Mouse (Mus musculus) brain, embryonic 14.5 days (tissue): ENCODE data around the gene Cnbp.

Source experiments
- CTCF ChIP-seq: fragments of 200-500 bp; IDR thresholded peaks from 2 replicates; pipeline ENCODE4 v1.5.1; 2012; ENCODE audit warnings: inconsistent platforms, mild to moderate bottlenecking, moderate library complexity, borderline replicate concordance; ENCODE audit not compliant: insufficient read depth, insufficient read length; ENCODE audit errors: extremely low read depth
- POLR2A ChIP-seq: fragments of 200-500 bp; IDR thresholded peaks from 2 replicates; pipeline ENCODE4 v1.6.1; 2012; ENCODE audit warnings: mild to moderate bottlenecking, inconsistent platforms, borderline replicate concordance; ENCODE audit not compliant: poor library complexity, insufficient read depth, insufficient read length, severe bottlenecking; ENCODE audit errors: extremely low read depth

GRCm38 (mm10) chr6:87870440-87870839 is 19.5 kb upstream of the Cnbp start:
- TF ChIP-seq CTCF (no peak), POLR2A (no peak)
